Mouse (Mus musculus) megakaryocyte, embryonic 14.5 days (primary cell): ENCODE measurements around the gene Fbxw27. TPM values are rescaled to one million over a fixed set of nuclear protein-coding genes. Genes with fewer than 3 reads are reported as not detected.
"Not testable (repeated sequence)": the region's sequence is repeated elsewhere in the genome, so short reads cannot be mapped to it uniquely, and the experiment has no call there.

ENCODE experiments used
- H3K27me3 ChIP-seq: replicated peaks from 2 replicates; pipeline ENCODE3; 2012; ENCODE audit warnings: inconsistent platforms
- H3K36me3 ChIP-seq: replicated peaks from 2 replicates; pipeline ENCODE3; 2012; ENCODE audit warnings: low read length, inconsistent platforms, mixed read lengths
- H3K4me1 ChIP-seq: 2 replicates; pipeline ENCODE4 v1.6.1; 2012; ENCODE audit warnings: inconsistent platforms
- H3K4me3 ChIP-seq: replicated peaks from 2 replicates; pipeline ENCODE3; 2012; ENCODE audit warnings: moderate library complexity, mild to moderate bottlenecking, inconsistent platforms
- H3K9me3 ChIP-seq: 2 replicates; pipeline ENCODE4 v1.6.1; 2012; ENCODE audit warnings: inconsistent platforms
- FLI1 ChIP-seq: IDR thresholded peaks from 2 replicates; pipeline ENCODE4 v1.6.1; 2012; ENCODE audit warnings: low read length, inconsistent platforms, mixed read lengths
- GATA1 ChIP-seq: IDR thresholded peaks from 3 replicates; pipeline ENCODE4 v1.6.1; 2012; ENCODE audit warnings: mixed read lengths, low read length, inconsistent platforms, borderline replicate concordance
- polyA plus RNA-seq: library from polyadenylated mRNA; stranded (reverse); fragments of >175 nt; gene quantifications from 2 replicates; pipeline ENCODE4 v1.2.3, GENCODE M21; 2012; ENCODE audit warnings: low replicate concordance; ENCODE audit not compliant: insufficient read depth

Fbxw27 gene
- polyA plus RNA-seq: not detected in 2 replicates

DNA sequence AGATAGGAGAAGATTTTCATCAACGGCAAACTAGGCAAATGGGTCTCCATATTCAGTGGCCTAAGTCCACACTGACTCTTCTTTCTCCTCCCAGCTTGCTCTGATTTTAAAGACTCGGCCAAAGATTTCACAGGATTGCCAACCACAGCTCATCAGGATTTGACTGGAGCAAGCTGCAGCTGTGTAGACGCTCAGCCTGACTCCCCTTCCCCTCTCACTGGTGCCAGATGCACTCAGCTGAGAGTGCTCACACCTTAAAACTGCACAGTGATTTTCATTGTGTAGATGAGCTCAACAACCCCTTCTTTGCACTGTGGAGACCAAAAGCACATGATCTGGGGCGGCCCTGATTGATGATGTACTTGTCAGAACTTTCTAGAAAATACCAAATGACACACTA lies at the start of gene Fbxw27:
TSS of gene Fbxw27 (minus strand) at position 101 of the 400 bp plus-strand sequence.
- not testable (repeated sequence) for H3K27me3 ChIP-seq, H3K4me3 ChIP-seq, H3K9me3 ChIP-seq, H3K4me1 ChIP-seq, H3K36me3 ChIP-seq

DNA sequence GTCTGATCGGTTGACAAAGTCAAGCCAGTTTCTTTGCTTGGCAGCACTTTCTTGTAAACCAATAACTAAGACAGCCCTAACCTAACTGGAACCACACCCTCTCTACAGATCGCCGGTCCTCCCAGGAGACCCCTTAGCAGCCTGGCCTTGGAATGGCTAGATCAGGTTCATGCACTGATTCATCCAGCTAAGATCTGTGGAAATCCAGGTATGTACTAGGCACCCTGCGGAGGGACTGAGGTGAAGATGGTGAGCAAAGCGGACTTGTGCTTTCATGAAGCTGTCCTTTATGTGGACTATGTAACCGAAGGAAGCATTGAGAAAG lies 42.6 kb upstream of the Fbxw27 start:
- H3K27me3 ChIP-seq: no peaks in the 10 kb centered on the region
- TF ChIP-seq GATA1: no peak
- TF ChIP-seq FLI1: no peak
- peaks cover 11% of the 10 kb centered on the region for H3K36me3 ChIP-seq
- H3K9me3 ChIP-seq: no peaks in the 10 kb centered on the region
- H3K4me1 ChIP-seq: peaks cover 13% of the 10 kb centered on the region
- H3K4me3 ChIP-seq: peak overlapping the region; percentile 95

DNA sequence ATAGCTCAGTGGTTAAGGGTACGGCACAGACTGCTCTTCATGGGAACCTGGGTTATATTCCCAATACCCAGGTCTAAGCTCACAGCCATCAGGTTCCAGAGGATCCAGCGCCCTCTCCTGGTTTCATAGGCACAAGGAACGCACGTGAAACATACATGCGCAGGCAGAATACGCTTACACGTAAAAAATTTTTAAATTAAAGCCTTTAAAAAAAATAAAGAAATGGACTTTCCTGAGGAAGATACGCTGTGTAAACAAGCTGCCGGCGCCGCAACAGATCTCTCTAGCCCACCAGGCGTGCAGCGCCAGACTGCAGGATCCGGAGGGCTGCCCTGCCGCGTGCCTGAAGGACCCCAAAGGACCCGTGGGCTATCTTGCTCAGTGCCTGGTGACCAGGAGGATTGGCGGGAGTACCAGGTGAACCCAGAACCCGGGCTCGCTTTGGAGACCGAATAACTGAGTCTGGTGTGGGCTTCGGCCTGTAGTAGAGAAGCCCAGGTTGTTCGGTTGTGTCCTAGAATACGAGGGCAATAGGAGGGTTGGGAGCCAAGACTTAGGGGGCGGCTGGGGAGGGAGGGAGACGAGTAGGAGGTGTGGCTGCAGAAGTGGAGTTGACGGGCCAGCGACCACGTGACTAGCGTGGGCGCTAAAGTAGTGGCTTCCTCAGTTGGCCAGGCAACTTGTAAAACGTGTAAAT lies 42.1 kb upstream of the Fbxw27 start, which contains the start of gene Nme6:
TSS of gene Nme6 (plus strand) at position 359 of the 697 bp plus-strand sequence.
- H3K4me1 ChIP-seq: peaks cover 13% of the 10 kb centered on the region
- no peaks in the 10 kb centered on the region for H3K27me3 ChIP-seq
- peak within 1 kb of the TSS; percentile 95 for H3K4me3 ChIP-seq
- H3K9me3 ChIP-seq: no peaks in the 10 kb centered on the region
- TF ChIP-seq FLI1 (no peak), GATA1 (no peak)
- H3K36me3 ChIP-seq: peaks cover 8% of the 10 kb centered on the region

DNA sequence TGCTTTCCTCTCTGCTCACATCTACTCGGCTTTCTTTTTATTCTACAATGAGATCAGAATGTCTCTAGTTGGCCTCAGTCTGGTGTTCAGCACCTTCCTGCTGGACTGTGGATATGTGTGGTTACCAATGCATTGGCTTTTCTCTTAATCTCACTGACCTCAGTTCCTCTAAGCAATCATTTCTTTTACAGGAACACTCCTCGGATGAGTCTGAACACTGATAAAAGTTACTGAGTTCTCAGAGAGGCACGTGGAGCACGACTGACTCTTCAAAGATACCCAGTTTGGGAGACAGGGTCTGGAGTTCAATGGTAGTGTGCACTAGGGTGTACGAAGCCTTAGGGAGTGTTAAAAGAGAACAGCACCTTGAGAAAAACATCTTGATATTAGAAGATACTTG lies 35.7 kb upstream of the Fbxw27 start:
- Histone ChIP-seq H3K36me3 (no peaks in the 10 kb centered on the region), H3K9me3 (no peaks in the 10 kb centered on the region), H3K4me1 (peaks cover 9% of the 10 kb centered on the region), H3K27me3 (peaks cover 5% of the 10 kb centered on the region), H3K4me3 (no peak overlapping the region)
- TF ChIP-seq FLI1 (no peak), GATA1 (no peak)

DNA sequence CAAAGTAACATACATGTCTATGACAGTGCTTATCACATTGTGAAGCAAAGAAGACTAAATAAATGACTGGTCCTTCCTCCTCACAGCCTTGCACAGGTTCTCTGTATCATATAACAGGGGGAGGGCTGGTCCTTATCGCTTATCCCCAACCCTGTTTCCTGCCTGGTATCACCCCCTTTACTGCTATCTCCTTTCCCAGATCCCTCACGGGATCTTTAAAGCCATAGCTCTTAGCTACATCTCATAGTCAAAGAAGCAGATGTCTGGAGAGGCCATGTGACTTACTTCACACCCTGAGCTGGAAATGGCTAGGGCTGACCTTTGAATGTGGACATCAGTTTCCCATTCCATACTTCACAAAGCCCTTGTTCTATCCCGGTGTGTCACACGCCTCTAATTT lies 35.3 kb upstream of the Fbxw27 start:
- H3K9me3 ChIP-seq: no peaks in the 10 kb centered on the region
- TF ChIP-seq FLI1: no peak
- TF ChIP-seq GATA1: no peak
- H3K4me1 ChIP-seq: peaks cover 9% of the 10 kb centered on the region
- no peak overlapping the region for H3K4me3 ChIP-seq
- H3K27me3 ChIP-seq: peaks cover 5% of the 10 kb centered on the region
- no peaks in the 10 kb centered on the region for H3K36me3 ChIP-seq

GRCm38 (mm10) chr9:109816341-109816740 lies 25.9 kb upstream of the Fbxw27 start:
- H3K36me3 ChIP-seq: no peaks in the 10 kb centered on the region
- H3K9me3 ChIP-seq: no peaks in the 10 kb centered on the region
- TF ChIP-seq FLI1: no peak
- no peak for TF ChIP-seq GATA1
- peaks cover 5% of the 10 kb centered on the region for H3K4me1 ChIP-seq
- H3K4me3 ChIP-seq: no peak overlapping the region
- H3K27me3 ChIP-seq: peaks cover 12% of the 10 kb centered on the region

DNA sequence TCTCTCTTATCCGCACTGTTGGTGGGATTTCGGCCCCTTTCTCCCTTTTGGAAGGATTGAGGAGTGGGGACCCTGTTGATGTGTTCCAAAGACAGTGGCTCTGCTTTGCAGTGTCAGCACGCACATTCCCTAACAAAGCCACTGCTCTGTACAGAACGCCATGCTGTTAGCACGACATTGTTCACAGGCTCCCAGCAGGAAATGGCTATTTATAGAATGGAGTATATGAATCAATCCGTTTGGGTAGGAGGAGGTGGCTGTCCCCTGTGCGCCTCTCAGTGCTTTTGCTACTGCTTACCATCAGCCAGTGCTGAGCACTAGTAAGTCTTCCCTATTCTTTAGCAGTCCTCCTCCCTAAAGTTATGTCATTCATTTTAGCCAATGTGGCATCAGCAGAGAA lies 23.0 kb upstream of the Fbxw27 start:
- TF ChIP-seq FLI1: no peak
- TF ChIP-seq GATA1: no peak
- Histone ChIP-seq H3K9me3 (no peaks in the 10 kb centered on the region), H3K4me3 (no peak overlapping the region), H3K27me3 (peaks cover 10% of the 10 kb centered on the region), H3K4me1 (peaks cover 5% of the 10 kb centered on the region), H3K36me3 (no peaks in the 10 kb centered on the region)

DNA sequence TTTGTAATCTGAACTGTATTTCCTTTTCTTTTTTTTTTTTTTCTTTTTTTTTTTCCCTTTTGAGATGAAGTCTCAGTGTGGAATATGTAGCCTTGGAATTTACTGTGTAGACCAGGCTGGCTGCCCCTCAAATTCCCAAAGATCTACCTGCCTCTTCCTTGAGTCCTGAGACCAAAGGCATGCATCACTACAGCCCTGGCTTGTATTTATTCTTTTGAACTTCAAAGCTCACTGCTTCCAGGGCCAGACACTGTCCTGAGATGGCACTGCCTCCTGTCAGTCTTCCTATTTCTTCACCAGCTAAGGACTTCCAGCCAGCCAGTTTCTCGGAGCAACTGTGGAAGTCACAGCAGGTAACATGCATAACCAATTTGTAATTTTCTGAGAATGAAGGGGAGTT lies 21.5 kb upstream of the Fbxw27 start, which contains the start of gene Spink8:
TSS of gene Spink8 (plus strand) at position 301 of the 400 bp plus-strand sequence.
- TF ChIP-seq FLI1: no peak
- TF ChIP-seq GATA1: no peak
- no peaks in the 10 kb centered on the region for H3K9me3 ChIP-seq
- peaks cover 10% of the 10 kb centered on the region for H3K27me3 ChIP-seq
- H3K36me3 ChIP-seq: no peaks in the 10 kb centered on the region
- H3K4me3 ChIP-seq: no peak within 1 kb of the TSS
- peaks cover 5% of the 10 kb centered on the region for H3K4me1 ChIP-seq

DNA sequence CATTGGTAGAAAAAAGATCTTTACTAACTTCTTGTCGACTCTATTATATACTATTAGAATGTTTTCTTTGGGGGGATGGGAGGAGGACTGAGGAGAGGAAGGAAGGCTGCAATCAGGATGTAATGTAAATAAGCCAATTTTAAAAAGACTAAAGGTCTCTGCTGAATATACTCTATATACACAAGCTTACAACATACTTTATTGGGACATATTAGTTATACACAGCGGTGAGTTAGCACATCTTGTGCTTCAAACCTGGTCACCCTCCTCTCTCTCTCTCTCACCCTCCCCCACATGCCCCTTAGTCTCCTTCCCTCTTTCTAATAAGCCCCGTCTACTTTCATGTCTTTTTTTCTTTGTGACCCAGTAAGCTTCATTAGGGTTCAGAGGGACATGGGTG lies 17.4 kb upstream of the Fbxw27 start:
- Histone ChIP-seq H3K9me3 (peaks cover 10% of the 10 kb centered on the region), H3K27me3 (peaks cover 3% of the 10 kb centered on the region), H3K4me1 (no peaks in the 10 kb centered on the region), H3K36me3 (no peaks in the 10 kb centered on the region), H3K4me3 (no peak overlapping the region)
- TF ChIP-seq FLI1 (no peak), GATA1 (no peak)

- Histone ChIP-seq H3K4me3 (no peak overlapping the region), H3K4me1 (no peaks in the 10 kb centered on the region), H3K27me3 (peaks cover 3% of the 10 kb centered on the region), H3K9me3 (peaks cover 10% of the 10 kb centered on the region), H3K36me3 (no peaks in the 10 kb centered on the region)
- TF ChIP-seq FLI1: no peak
- no peak for TF ChIP-seq GATA1
These were observed 16.3 kb upstream of the Fbxw27 start for GRCm38 (mm10) chr9:109806695-109807293.
